Mouse (Mus musculus): ENCODE measurements at regions not wholly inside any gene's neighbourhood (a gene's known extent, or its start where the extent isn't known, plus 50 kb on each side); places are given as distances from the start of the nearest gene placed in this dataset.
A peak's percentile ranks its signal among the peaks of the same experiment; 100 is the strongest.

- peak; percentile 55 to 65 for DNase-seq
Observed at GRCm38 (mm10) chr5:73937799-73938198, 130.4 kb downstream of the Usp46 start.

DNA sequence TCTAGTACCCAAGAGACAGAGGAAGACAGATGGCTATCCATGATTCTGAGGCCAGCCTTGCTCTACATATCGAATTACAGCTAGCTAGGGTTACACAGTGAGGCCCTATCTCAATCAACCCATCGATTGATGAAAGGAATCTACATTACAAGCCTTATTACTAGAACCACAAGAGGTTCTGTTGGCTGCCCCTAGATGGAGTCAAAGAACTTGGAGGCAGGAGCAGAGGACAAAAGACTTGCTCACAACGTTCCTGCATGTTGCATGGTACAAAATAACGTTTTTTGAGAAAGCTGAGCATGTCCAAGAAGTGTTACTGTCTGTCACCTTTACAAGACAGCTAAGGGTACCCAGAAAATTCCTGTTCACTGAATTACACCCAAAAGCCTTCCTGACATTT is 129.8 kb downstream of the Usp46 start:
- DNase-seq, result no peak

DNA sequence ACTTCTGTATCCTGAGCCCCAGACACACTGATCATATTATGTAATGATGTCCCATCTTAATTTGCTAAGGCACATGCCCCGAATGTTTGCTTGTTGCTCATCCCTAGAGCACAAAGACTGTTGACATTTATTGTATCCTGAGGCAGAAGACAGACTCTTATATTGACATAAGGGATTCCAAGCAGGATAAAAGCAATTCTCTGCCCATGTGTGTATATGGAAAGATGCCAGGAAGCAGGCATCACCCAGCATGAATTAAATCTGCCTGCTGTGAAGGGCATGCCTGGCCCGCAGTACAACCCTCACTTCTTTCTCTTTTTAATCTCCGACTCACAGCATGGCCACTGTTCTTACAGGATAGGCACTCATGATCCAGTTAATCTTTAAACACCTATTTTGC is 125.3 kb downstream of the Usp46 start:
- DNase-seq, result peak; percentile 66 to 67

GRCm38 (mm10) chr5:73945671-73946070 is 122.6 kb downstream of the Usp46 start:
- DNase-seq, result no peak

DNA sequence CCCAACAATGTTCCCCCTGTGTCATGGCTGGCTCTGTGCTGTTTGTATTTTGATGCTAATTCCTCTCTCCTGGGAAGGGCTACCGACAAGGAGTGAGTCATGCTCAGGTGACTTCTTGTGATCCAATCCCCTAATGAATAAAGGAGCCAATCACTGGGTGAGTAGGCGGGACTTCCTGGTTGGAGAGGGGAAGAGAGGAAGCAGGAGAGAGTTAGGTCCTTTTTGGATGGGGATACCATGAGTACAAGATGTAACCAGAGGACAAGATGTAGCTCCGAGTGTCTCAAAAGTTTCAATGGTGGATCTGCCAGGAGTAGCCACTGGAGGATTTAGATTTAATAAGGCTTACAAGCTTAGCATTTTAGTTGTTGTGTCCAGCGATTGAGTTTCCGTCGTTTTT is 122.1 kb downstream of the Usp46 start:
- DNase-seq, result no peak

GRCm38 (mm10) chr5:73948031-73948899 is 120.0 kb downstream of the Usp46 start:
- no peak for DNase-seq
